Mouse (Mus musculus): ENCODE results near the gene Ncln. TPM values are rescaled to one million over a fixed set of nuclear protein-coding genes. Genes with fewer than 3 reads are reported as not detected.
"Not testable (repeated sequence)": the region's sequence is repeated elsewhere in the genome, so short reads cannot be mapped to it uniquely, and the experiment has no call there.

Ncln gene
- polyA plus RNA-seq, 1 experiment from 2014 or later = 36.8 TPM

GRCm38 (mm10) chr10:81445516-81445915, 50.7 kb downstream of the Ncln start:
- WGBS = 34% methylated on average over 2 of the region's 2 CpGs
- not testable (repeated sequence) for H3K4me2 ChIP-seq (ENCODE audit: low read length); H3K36me3 ChIP-seq (ENCODE audit: control insufficient read depth, insufficient read depth, low read length); ATAC-seq; H3K4me3 ChIP-seq (ENCODE audit: low read depth, low read length); H3K9me3 ChIP-seq (replicated peaks; ENCODE audit: control insufficient read depth, low read length); H3K27ac ChIP-seq (ENCODE audit: low read depth, low read length); DNase-seq (ENCODE audit: low spot score); H3K9ac ChIP-seq (ENCODE audit: low read length); H3K4me1 ChIP-seq (ENCODE audit: control insufficient read depth, insufficient read depth, low read length); H3K27me3 ChIP-seq (replicated peaks; ENCODE audit: control insufficient read depth, insufficient read depth, low read length)

GRCm38 (mm10) chr10:81441019-81441418, 55.2 kb downstream of the Ncln start:
- Histone ChIP-seq H3K27ac (ENCODE audit: low read depth, low read length) (no peak overlapping the region), H3K4me3 (ENCODE audit: low read depth, low read length) (no peak overlapping the region), H3K4me2 (ENCODE audit: low read length) (no peak overlapping the region), H3K36me3 (ENCODE audit: control insufficient read depth, insufficient read depth, low read length) (no peaks in the 10 kb centered on the region), H3K27me3 (replicated peaks; ENCODE audit: control insufficient read depth, insufficient read depth, low read length) (no peaks in the 10 kb centered on the region), H3K4me1 (ENCODE audit: control insufficient read depth, insufficient read depth, low read length) (no peaks in the 10 kb centered on the region), H3K9me3 (replicated peaks; ENCODE audit: control insufficient read depth, low read length) (no peaks in the 10 kb centered on the region), H3K9ac (ENCODE audit: low read length) (no peak overlapping the region)
- no peak for ATAC-seq
- DNase-seq (ENCODE audit: low spot score) = no peak

Small RNA genes within 50 kb of the gene (microRNA-seq; reads per million reads assigned to microRNA genes)
- not detected for gene Gm25595

Other genes with a start within 250 kb of the Ncln start
- gene Matk, start 243.5 kb downstream of the Ncln start, polyA plus RNA-seq (2014; fragmentation: Nextera tagmentation; extraction: Ambion mirVana) = 12.3 and 17.4 TPM in 2 replicates
- gene Mrpl54, start 229.5 kb downstream of the Ncln start, polyA plus RNA-seq (2014; fragmentation: Nextera tagmentation; extraction: Ambion mirVana) = 107 and 136 TPM in 2 replicates
- 30.5 and 36.8 TPM in 2 replicates for gene Apba3, start 229.4 kb downstream of the Ncln start, polyA plus RNA-seq (2014; fragmentation: Nextera tagmentation; extraction: Ambion mirVana)
- 4.8 and 7.0 TPM in 2 replicates for gene Tjp3, start 204.8 kb downstream of the Ncln start, polyA plus RNA-seq (2014; fragmentation: Nextera tagmentation; extraction: Ambion mirVana)
- gene Pip5k1c, start 203.4 kb downstream of the Ncln start, polyA plus RNA-seq (2014; fragmentation: Nextera tagmentation; extraction: Ambion mirVana) = 76.4 and 114 TPM in 2 replicates
- gene Cactin, start 175.3 kb downstream of the Ncln start, polyA plus RNA-seq (2014; fragmentation: Nextera tagmentation; extraction: Ambion mirVana) = 16.8 and 22.2 TPM in 2 replicates
- 2.9 and 4.1 TPM in 2 replicates for gene Tbxa2r, start 167.7 kb downstream of the Ncln start, polyA plus RNA-seq (2014; fragmentation: Nextera tagmentation; extraction: Ambion mirVana)
- gene Gipc3, start 153.1 kb downstream of the Ncln start, polyA plus RNA-seq (2014; fragmentation: Nextera tagmentation; extraction: Ambion mirVana) = not detected in 2 replicates
- 42.5 and 44.4 TPM in 2 replicates for gene Hmg20b, start 145.9 kb downstream of the Ncln start, polyA plus RNA-seq (2014; fragmentation: Nextera tagmentation; extraction: Ambion mirVana)
- gene Mfsd12, start 138.9 kb downstream of the Ncln start, polyA plus RNA-seq (2014; fragmentation: Nextera tagmentation; extraction: Ambion mirVana) = 4.1 and 4.9 TPM in 2 replicates
- 0.33 TPM in 1 of 2 replicates, not detected in the other for gene 4930404N11Rik, start 130.6 kb downstream of the Ncln start, polyA plus RNA-seq (2014; fragmentation: Nextera tagmentation; extraction: Ambion mirVana)
- gene Fzr1, start 117.9 kb downstream of the Ncln start, polyA plus RNA-seq (2014; fragmentation: Nextera tagmentation; extraction: Ambion mirVana) = 101 and 109 TPM in 2 replicates
- 78.7 and 78.8 TPM in 2 replicates for gene Dohh, start 112.0 kb downstream of the Ncln start, polyA plus RNA-seq (2014; fragmentation: Nextera tagmentation; extraction: Ambion mirVana)
- 3.6 and 4.8 TPM in 2 replicates for gene Gm48551, start 111.9 kb downstream of the Ncln start, polyA plus RNA-seq (2014; fragmentation: Nextera tagmentation; extraction: Ambion mirVana)
- gene Gm48552, start 107.4 kb downstream of the Ncln start, polyA plus RNA-seq (2014; fragmentation: Nextera tagmentation; extraction: Ambion mirVana) = 0.65 and 0.69 TPM in 2 replicates
- gene Smim24, start 103.3 kb downstream of the Ncln start, polyA plus RNA-seq (2014; fragmentation: Nextera tagmentation; extraction: Ambion mirVana) = 1.5 and 2.0 TPM in 2 replicates
- gene Nfic, start 40.8 kb downstream of the Ncln start, polyA plus RNA-seq (2014; fragmentation: Nextera tagmentation; extraction: Ambion mirVana) = 16.6 and 17.9 TPM in 2 replicates
- 57.9 and 69.6 TPM in 2 replicates for gene Celf5, start 13.7 kb downstream of the Ncln start, polyA plus RNA-seq (2014; fragmentation: Nextera tagmentation; extraction: Ambion mirVana)
- gene S1pr4, start 3.7 kb upstream of the Ncln start, polyA plus RNA-seq (2014; fragmentation: Nextera tagmentation; extraction: Ambion mirVana) = 0.26 and 0.53 TPM in 2 replicates
- gene Gna15, start 27.8 kb upstream of the Ncln start, polyA plus RNA-seq (2014; fragmentation: Nextera tagmentation; extraction: Ambion mirVana) = 0.90 and 1.2 TPM in 2 replicates
- 97.6 and 98.9 TPM in 2 replicates for gene Gna11, start 48.8 kb upstream of the Ncln start, polyA plus RNA-seq (2014; fragmentation: Nextera tagmentation; extraction: Ambion mirVana)
- 415 and 532 TPM in 2 replicates for gene Aes, start 63.1 kb upstream of the Ncln start, polyA plus RNA-seq (2014; fragmentation: Nextera tagmentation; extraction: Ambion mirVana)
- gene Tle2, start 78.2 kb upstream of the Ncln start, polyA plus RNA-seq (2014; fragmentation: Nextera tagmentation; extraction: Ambion mirVana) = 12.0 and 17.2 TPM in 2 replicates
- 2.4 and 2.5 TPM in 2 replicates for gene Tle6, start 104.7 kb upstream of the Ncln start, polyA plus RNA-seq (2014; fragmentation: Nextera tagmentation; extraction: Ambion mirVana)
- 0.81 and 1.0 TPM in 2 replicates for gene BC025920, start 109.9 kb upstream of the Ncln start, polyA plus RNA-seq (2014; fragmentation: Nextera tagmentation; extraction: Ambion mirVana)
- gene Sirt6, start 131.4 kb upstream of the Ncln start, polyA plus RNA-seq (2014; fragmentation: Nextera tagmentation; extraction: Ambion mirVana) = 46.0 and 47.4 TPM in 2 replicates
- 5.2 and 6.3 TPM in 2 replicates for gene Ankrd24, start 132.1 kb upstream of the Ncln start, polyA plus RNA-seq (2014; fragmentation: Nextera tagmentation; extraction: Ambion mirVana)
- gene Gm10778, start 152.7 kb upstream of the Ncln start, polyA plus RNA-seq (2014; fragmentation: Nextera tagmentation; extraction: Ambion mirVana) = 5.1 and 7.1 TPM in 2 replicates
- gene Zfp433, start 208.4 kb upstream of the Ncln start, polyA plus RNA-seq (2014; fragmentation: Nextera tagmentation; extraction: Ambion mirVana) = 20.4 and 22.1 TPM in 2 replicates